Mouse (Mus musculus): Measurements from ENCODE around the gene Calm4. TPM values are rescaled to one million over a fixed set of nuclear protein-coding genes. Genes with fewer than 3 reads are reported as not detected.

Calm4 gene
- polyA plus RNA-seq, 1 experiment from 2014 or later, result 1.9 TPM

Other genes starting within 250 kb of the Calm4 start
- 10.5 and 11.2 TPM in 2 replicates for gene Fam208b, start 226.6 kb upstream of the Calm4 start, polyA plus RNA-seq (2015; fragmentation: Nextera tagmentation; extraction: Ambion mirVana)
- 15.1 and 16.4 TPM in 2 replicates for gene Asb13, start 203.7 kb upstream of the Calm4 start, polyA plus RNA-seq (2015; fragmentation: Nextera tagmentation; extraction: Ambion mirVana)
- 25.1 and 40.9 TPM in 2 replicates for gene Calml3, start 33.4 kb upstream of the Calm4 start, polyA plus RNA-seq (2015; fragmentation: Nextera tagmentation; extraction: Ambion mirVana)
- not detected in 2 replicates for gene Calm5, start 16.4 kb downstream of the Calm4 start, polyA plus RNA-seq (2015; fragmentation: Nextera tagmentation; extraction: Ambion mirVana)
- 110 and 113 TPM in 2 replicates for gene Net1, start 80.5 kb downstream of the Calm4 start, polyA plus RNA-seq (2015; fragmentation: Nextera tagmentation; extraction: Ambion mirVana)
- gene Tubal3, start 80.5 kb downstream of the Calm4 start, polyA plus RNA-seq (2015; fragmentation: Nextera tagmentation; extraction: Ambion mirVana), result 3.8 and 3.9 TPM in 2 replicates
- 0.20 TPM in 1 of 2 replicates, not detected in the other for gene Ucn3, start 107.6 kb downstream of the Calm4 start, polyA plus RNA-seq (2015; fragmentation: Nextera tagmentation; extraction: Ambion mirVana)
- gene Akr1c14, start 211.3 kb downstream of the Calm4 start, polyA plus RNA-seq (2015; fragmentation: Nextera tagmentation; extraction: Ambion mirVana), result 4.3 and 6.3 TPM in 2 replicates